Mouse (Mus musculus) adrenal gland, postnatal 10 days (tissue): Measurements from ENCODE around the gene Nr5a1. TPM values are rescaled to one million over a fixed set of nuclear protein-coding genes. Genes with fewer than 3 reads are reported as not detected.
A peak's percentile ranks its signal among the peaks of the same experiment; 100 is the strongest.

Source experiments
- DNase-seq: peaks from one replicate; pipeline ENCODE4 v3.0.0; 2021; ENCODE audit warnings: mixed read lengths
- long read RNA-seq, 2 experiments: library from polyadenylated mRNA; stranded (forward); transcript quantifications; one replicate each; pipeline ENCODE4 v2.0.0; 2021
- total RNA-seq, 2 experiments: library from RNA; stranded (reverse); gene quantifications; 2 replicates each; pipeline ENCODE4 v1.2.3; 2021

Nr5a1 gene
- 100 to 1,000 TPM; 221 to 331 TPM for total RNA-seq
- long read RNA-seq, experiment 1, transcript Nr5a1-201 (7 exons, 2,947 nt) = major isoform, 114 of 529 reads
- long read RNA-seq, experiment 1, partial matches to known transcripts = 351 of 529 reads
- long read RNA-seq, experiment 1, other reads (novel, unspliced or antisense) = 61 of 529 reads
- long read RNA-seq, experiment 2, transcript Nr5a1-201 (7 exons, 2,947 nt) = major isoform, 83 of 183 reads
- long read RNA-seq, experiment 2, partial matches to known transcripts = 27 of 183 reads
- long read RNA-seq, experiment 2, other reads (novel, unspliced or antisense) = 73 of 183 reads

- peak; percentile 92 for DNase-seq
Observed at GRCm38 (mm10) chr2:38714324-38714723, at the start of gene Nr5a1. Nr5a1 (minus strand) TSS chr2:38714542.

- DNase-seq = no peak
Observed at GRCm38 (mm10) chr2:38739847-38740246, 25.5 kb upstream of the Nr5a1 start.

GRCm38 (mm10) chr2:38739410-38739809 is 25.1 kb upstream of the Nr5a1 start:
- DNase-seq = peak; percentile 90

GRCm38 (mm10) chr2:38738601-38739301 is 24.4 kb upstream of the Nr5a1 start:
- DNase-seq = no peak

- no peak for DNase-seq
Observed at GRCm38 (mm10) chr2:38735740-38736139, 21.4 kb upstream of the Nr5a1 start.

- DNase-seq = no peak
Observed at GRCm38 (mm10) chr2:38734721-38735120, 20.4 kb upstream of the Nr5a1 start.

GRCm38 (mm10) chr2:38730331-38730827 is 16.0 kb upstream of the Nr5a1 start:
- peak; percentile 66 for DNase-seq

- DNase-seq = no peak
Observed at GRCm38 (mm10) chr2:38725427-38725826, 11.1 kb upstream of the Nr5a1 start.

- no peak for DNase-seq
Observed at GRCm38 (mm10) chr2:38723378-38723777, 9.0 kb upstream of the Nr5a1 start.

GRCm38 (mm10) chr2:38722076-38722475 is 7.7 kb upstream of the Nr5a1 start:
- DNase-seq = no peak

GRCm38 (mm10) chr2:38720661-38721060 is 6.3 kb upstream of the Nr5a1 start:
- no peak for DNase-seq

- no peak for DNase-seq
Observed at GRCm38 (mm10) chr2:38719354-38719753, 5.0 kb upstream of the Nr5a1 start.

GRCm38 (mm10) chr2:38718676-38719075 is 4.3 kb upstream of the Nr5a1 start:
- peak; percentile 72 for DNase-seq

- peak; percentile 56 for DNase-seq
Observed at GRCm38 (mm10) chr2:38717436-38717835, 3.1 kb upstream of the Nr5a1 start.

GRCm38 (mm10) chr2:38713596-38713995 is 746 bp downstream of the Nr5a1 start:
- peak; percentile 51 for DNase-seq

GRCm38 (mm10) chr2:38712769-38713125 is 1.6 kb downstream of the Nr5a1 start:
- DNase-seq = no peak

GRCm38 (mm10) chr2:38712076-38712768 is 2.1 kb downstream of the Nr5a1 start:
- no peak for DNase-seq

GRCm38 (mm10) chr2:38711421-38711861 is 2.9 kb downstream of the Nr5a1 start:
- DNase-seq = peak; percentile 46

GRCm38 (mm10) chr2:38710304-38711241 is 3.8 kb downstream of the Nr5a1 start:
- DNase-seq = peak; percentile 57

- DNase-seq = no peak
Observed at GRCm38 (mm10) chr2:38708907-38709688, 5.2 kb downstream of the Nr5a1 start.

- DNase-seq = peak; percentile 82
Observed at GRCm38 (mm10) chr2:38706661-38707060, 7.7 kb downstream of the Nr5a1 start.
